Mouse (Mus musculus) heart, adult 2 months (tissue): ENCODE data around the gene Zfp648. TPM values are rescaled to one million over a fixed set of nuclear protein-coding genes. Genes with fewer than 3 reads are reported as not detected.

ENCODE experiments used
- DNase-seq, 2 experiments: peaks; one replicate each; pipeline ENCODE4 v3.0.0; 2021
- H3K27ac ChIP-seq: fragments of 200-600 bp; 2 replicates; pipeline ENCODE4 v1.8.1; 2022
- H3K27me3 ChIP-seq: fragments of 200-500 bp; 2 replicates; pipeline ENCODE4 v1.6.1; 2012; ENCODE audit warnings: mild to moderate bottlenecking, low read length, inconsistent platforms, mixed read lengths; ENCODE audit not compliant: control insufficient read depth, insufficient read depth
- H3K36me3 ChIP-seq: fragments of 200-500 bp; 2 replicates; pipeline ENCODE4 v1.6.1; 2012; ENCODE audit warnings: low read length, inconsistent platforms; ENCODE audit not compliant: control insufficient read depth, insufficient read depth
- H3K4me1 ChIP-seq: fragments of 200-500 bp; 2 replicates; pipeline ENCODE4 v1.6.1; 2011; ENCODE audit warnings: low read length; ENCODE audit not compliant: control insufficient read depth, insufficient read depth
- H3K4me3 ChIP-seq: fragments of 200-600 bp; 2 replicates; pipeline ENCODE4 v1.8.1; 2022
- H3K79me2 ChIP-seq: fragments of 200-500 bp; replicated peaks from 2 replicates; pipeline ENCODE4 v1.6.1; 2012; ENCODE audit warnings: mild to moderate bottlenecking, inconsistent platforms, low read length, moderate library complexity, mixed read lengths; ENCODE audit not compliant: control insufficient read depth, insufficient read depth
- H3K9ac ChIP-seq: fragments of 200-500 bp; 2 replicates; pipeline ENCODE4 v1.6.1; 2012; ENCODE audit warnings: low read depth, mild to moderate bottlenecking, control low read depth, inconsistent platforms, low read length, mixed read lengths
- CTCF ChIP-seq: fragments of 200-600 bp; IDR thresholded peaks from 2 replicates; pipeline ENCODE4 v1.8.1; 2022; ENCODE audit warnings: antibody characterized with exemption, mild to moderate bottlenecking, moderate library complexity
- EP300 ChIP-seq: fragments of 200-500 bp; IDR thresholded peaks from 2 replicates; pipeline ENCODE4 v1.6.1; 2011; ENCODE audit warnings: low read depth, low read length, control low read depth; ENCODE audit not compliant: insufficient read depth
- POLR2A ChIP-seq: fragments of 200-500 bp; IDR thresholded peaks from 2 replicates; pipeline ENCODE4 v1.6.1; 2011; ENCODE audit warnings: mild to moderate bottlenecking, low read depth, low read length, control low read depth; ENCODE audit not compliant: insufficient read depth
- WGBS: fragments of 180-500 bp; shearing (Covaris S2); methylation state at CpG from one replicate; pipeline ENCODE4 v1.1.7; 2018; 5-methylcytosine and 5-hydroxymethylcytosine counted together
- intact Hi-C: fragments of 180-260 bp; cut with DNase I; formaldehyde crosslinking; loops from one replicate; pipeline ENCODE4 v1.15.1; 2025
- long read RNA-seq: library from polyadenylated mRNA; stranded (forward); transcript quantifications from one replicate; pipeline ENCODE4 v2.0.0, GENCODE M21; 2021
- polyA plus RNA-seq: library from polyadenylated mRNA; depleted of rRNA; stranded (reverse); fragments of >200 nt; gene quantifications from 2 replicates; pipeline ENCODE4 v1.2.3, GENCODE M21; 2012; rRNA removed
- total RNA-seq, 2 experiments: library from RNA; stranded (reverse); gene quantifications; 2 replicates each; pipeline ENCODE4 v1.2.3; 2021

The Zfp648 gene
- total RNA-seq (not detected), polyA plus RNA-seq (not detected in 2 replicates)
- long read RNA-seq, result 0 reads

- WGBS, result 50% methylated on average over 14 of the region's 14 CpGs
- intact Hi-C loops, result no loop called here
- no peak for TF ChIP-seq EP300
- no peak for TF ChIP-seq CTCF
- Histone ChIP-seq H3K4me1 (no peaks in the 10 kb centered on the region), H3K36me3 (no peaks in the 10 kb centered on the region), H3K27ac (no peak within 1 kb of the TSS), H3K27me3 (peaks cover 6% of the 10 kb centered on the region; the same call in 1 of the 2 replicates), H3K79me2 (no peaks in the 10 kb centered on the region), H3K9ac (no peak within 1 kb of the TSS), H3K4me3 (no peak within 1 kb of the TSS)
- no peak for DNase-seq
These were observed at the start of gene Zfp648 for GRCm38 (mm10) chr1:154200955-154201722. Gene Zfp648 (plus strand): TSS chr1:154201187.

DNA sequence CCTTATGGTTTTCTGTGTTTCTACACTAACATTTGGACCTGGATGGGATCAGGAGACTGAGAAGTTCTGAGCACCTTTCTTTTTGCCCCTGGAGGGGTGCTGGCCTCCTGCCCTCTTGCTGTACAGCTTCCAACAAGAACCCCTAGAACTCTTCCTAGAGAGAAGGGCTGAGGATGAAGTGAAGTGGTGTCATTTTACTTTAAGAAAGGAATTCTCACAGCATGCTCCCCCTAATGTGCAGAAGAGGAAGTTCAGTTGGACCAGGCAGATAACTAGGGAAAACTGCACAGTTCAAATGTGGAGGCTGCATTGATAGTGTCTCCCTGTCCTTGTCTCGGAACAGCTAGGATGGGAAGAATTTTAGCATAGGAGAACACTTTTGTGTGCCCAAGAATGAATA is 48.4 kb upstream of the Zfp648 start:
- Histone ChIP-seq H3K4me1 (peaks cover 12% of the 10 kb centered on the region), H3K4me3 (no peak overlapping the region), H3K27me3 (no peaks in the 10 kb centered on the region), H3K79me2 (no peaks in the 10 kb centered on the region), H3K36me3 (no peaks in the 10 kb centered on the region), H3K27ac (no peak overlapping the region), H3K9ac (no peak overlapping the region)
- WGBS, result 57% methylated on average over 1 of the region's 1 CpGs
- TF ChIP-seq POLR2A (no peak), CTCF (peak; percentile 58)
- DNase-seq, result no peak
- intact Hi-C loops, result no loop called here

DNA sequence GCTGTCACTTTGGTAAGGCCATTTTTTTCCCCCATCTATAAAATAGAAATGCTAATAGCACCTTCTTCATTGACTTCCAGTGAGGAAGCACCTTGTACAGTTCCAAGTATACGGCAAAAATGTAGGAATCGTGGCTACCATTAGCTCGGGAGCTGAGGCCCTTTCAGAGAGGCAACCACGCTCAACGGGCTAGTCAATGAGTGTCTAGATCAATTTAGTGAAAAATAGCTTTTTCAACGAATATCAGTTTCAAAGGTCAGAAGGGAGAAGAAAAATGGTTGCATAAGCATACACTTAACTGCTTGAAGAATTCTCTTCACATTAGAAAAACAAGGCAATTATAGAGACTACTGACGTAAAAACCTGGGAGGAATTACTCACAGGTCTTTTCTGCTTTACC is 47.2 kb upstream of the Zfp648 start:
- Histone ChIP-seq H3K27ac (no peak overlapping the region), H3K36me3 (no peaks in the 10 kb centered on the region), H3K9ac (no peak overlapping the region), H3K4me3 (no peak overlapping the region), H3K79me2 (no peaks in the 10 kb centered on the region), H3K27me3 (no peaks in the 10 kb centered on the region), H3K4me1 (peaks cover 11% of the 10 kb centered on the region)
- WGBS, result 90% methylated on average over 7 of the region's 7 CpGs
- intact Hi-C loops, result no loop called here
- TF ChIP-seq EP300, result no peak
- no peak for TF ChIP-seq POLR2A
- TF ChIP-seq CTCF, result no peak
- no peak for DNase-seq

- no peak for TF ChIP-seq EP300
- no peak for TF ChIP-seq CTCF
- TF ChIP-seq POLR2A, result no peak
- DNase-seq, result peak in 1 of 2 experiments; percentile 20
These were observed 44.6 kb upstream of the Zfp648 start for GRCm38 (mm10) chr1:154156177-154157062.

GRCm38 (mm10) chr1:154157131-154157530 is 43.9 kb upstream of the Zfp648 start:
- TF ChIP-seq POLR2A, result no peak
- TF ChIP-seq EP300, result no peak
- no peak for TF ChIP-seq CTCF
- Histone ChIP-seq H3K9ac (no peak overlapping the region), H3K4me3 (no peak overlapping the region), H3K79me2 (no peaks in the 10 kb centered on the region), H3K27me3 (no peaks in the 10 kb centered on the region), H3K27ac (no peak overlapping the region), H3K4me1 (peaks cover 7% of the 10 kb centered on the region), H3K36me3 (no peaks in the 10 kb centered on the region)
- intact Hi-C loops, result no loop called here
- 48% methylated on average over 4 of the region's 4 CpGs for WGBS
- no peak for DNase-seq

More at GRCm38 (mm10) chr1:154156177-154157062, 44.6 kb upstream of the Zfp648 start:
- Histone ChIP-seq H3K27ac (no peak overlapping the region), H3K4me3 (no peak overlapping the region), H3K9ac (no peak overlapping the region), H3K36me3 (no peaks in the 10 kb centered on the region), H3K4me1 (peaks cover 7% of the 10 kb centered on the region), H3K27me3 (no peaks in the 10 kb centered on the region), H3K79me2 (no peaks in the 10 kb centered on the region)
- intact Hi-C loops, result no loop called here
- 57% methylated on average over 14 of the region's 14 CpGs for WGBS

GRCm38 (mm10) chr1:154167696-154168095 is 33.3 kb upstream of the Zfp648 start:
- WGBS, result 52% methylated on average over 6 of the region's 6 CpGs
- no peak overlapping the region for H3K4me3 ChIP-seq
- H3K4me1 ChIP-seq, result no peaks in the 10 kb centered on the region
- H3K27ac ChIP-seq, result no peak overlapping the region
- H3K27me3 ChIP-seq, result no peaks in the 10 kb centered on the region
- no peak overlapping the region for H3K9ac ChIP-seq
- no peaks in the 10 kb centered on the region for H3K79me2 ChIP-seq
- no peaks in the 10 kb centered on the region for H3K36me3 ChIP-seq
- TF ChIP-seq CTCF, result no peak
- TF ChIP-seq POLR2A, result no peak
- intact Hi-C loops, result no loop called here
- no peak for DNase-seq
